Mouse (Mus musculus) limb, embryonic 13.5 days (tissue): ENCODE measurements around the gene Cacnb4. TPM values are rescaled to one million over a fixed set of nuclear protein-coding genes. Genes with fewer than 3 reads are reported as not detected.
A peak's percentile ranks its signal among the peaks of the same experiment; 100 is the strongest.

Source experiments
- ATAC-seq: fragments of 200-750 bp; cut with Nextera tagmentation; 2 replicates; pipeline ENCODE4 v1.8.0; 2017; ENCODE audit warnings: low read depth, moderate number of reproducible peaks, moderate TSS enrichment; ENCODE audit not compliant: low FRiP score
- H3K27ac ChIP-seq: fragments of 300-500 bp; sonication (generic); 2 replicates; pipeline ENCODE4 v1.5.1; 2015; ENCODE audit warnings: inconsistent platforms, mild to moderate bottlenecking, moderate library complexity
- H3K27me3 ChIP-seq: fragments of 300-500 bp; sonication (generic); 2 replicates; pipeline ENCODE4 v1.6.1; 2015; ENCODE audit warnings: mild to moderate bottlenecking, inconsistent platforms
- H3K36me3 ChIP-seq: fragments of 300-500 bp; sonication (generic); 2 replicates; pipeline ENCODE4 v1.6.1; 2015; ENCODE audit warnings: inconsistent platforms, mild to moderate bottlenecking, moderate library complexity
- H3K4me1 ChIP-seq: fragments of 300-500 bp; sonication (generic); 2 replicates; pipeline ENCODE4 v1.6.1; 2015; ENCODE audit warnings: inconsistent platforms
- H3K4me2 ChIP-seq: fragments of 300-500 bp; sonication (generic); replicated peaks from 2 replicates; pipeline ENCODE4 v1.6.1; 2015; ENCODE audit warnings: inconsistent platforms, mild to moderate bottlenecking, moderate library complexity
- H3K4me3 ChIP-seq: fragments of 300-500 bp; sonication (generic); 2 replicates; pipeline ENCODE4 v1.5.1; 2015; ENCODE audit warnings: moderate library complexity, mild to moderate bottlenecking, inconsistent platforms
- H3K9ac ChIP-seq: fragments of 300-500 bp; sonication (generic); 2 replicates; pipeline ENCODE4 v1.6.1; 2015; ENCODE audit warnings: mild to moderate bottlenecking, inconsistent platforms
- H3K9me3 ChIP-seq: fragments of 300-500 bp; sonication (generic); 2 replicates; pipeline ENCODE4 v1.6.1; 2016; ENCODE audit warnings: inconsistent platforms
- whole genome bisulfite sequencing: fragments of 180-500 bp; shearing (Covaris S2); methylation state at CpG from one replicate; pipeline ENCODE4 v1.1.7; 2015; 5-methylcytosine and 5-hydroxymethylcytosine counted together
- polyA plus RNA-seq: library from polyadenylated mRNA; unstranded; fragments of >200 nt; fragmentation: Nextera tagmentation; extraction: Ambion mirVana; gene quantifications from 2 replicates; pipeline ENCODE4 v1.2.1, GENCODE M21; 2015

Cacnb4 gene
- polyA plus RNA-seq, 1 experiment from 2014 or later = 1.6 TPM

DNA sequence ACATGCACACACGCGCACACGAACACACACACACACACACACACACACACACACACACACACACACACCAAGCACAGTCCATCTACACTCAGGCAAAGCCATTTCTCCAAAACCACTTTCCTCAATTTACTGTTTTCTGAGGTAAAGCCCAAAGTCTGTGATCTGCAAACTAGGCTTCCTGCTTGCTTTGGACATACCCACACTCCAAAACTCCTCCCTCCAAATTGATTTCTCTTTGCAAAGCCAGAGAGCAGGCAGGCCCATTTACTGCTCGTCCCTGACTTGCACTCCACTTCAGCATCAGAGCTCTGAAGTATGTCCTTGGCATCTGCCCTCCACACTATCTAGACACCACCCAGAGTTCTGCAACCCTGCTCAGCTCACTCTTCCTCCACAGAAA, 958 bp upstream of the Cacnb4 start:
- no peak for ATAC-seq
- Histone ChIP-seq H3K4me2 (no peak overlapping the region), H3K9me3 (no peaks in the 10 kb centered on the region), H3K4me3 (no peak overlapping the region), H3K27me3 (peaks cover 40% of the 10 kb centered on the region), H3K36me3 (no peaks in the 10 kb centered on the region), H3K9ac (no peak overlapping the region), H3K27ac (no peak overlapping the region), H3K4me1 (peaks cover 18% of the 10 kb centered on the region)
- WGBS = 64% methylated on average over 3 of the region's 4 CpGs

- ATAC-seq = no peak; the same call in 1 of the 2 replicates
- peak overlapping the region; percentile 67 for H3K4me3 ChIP-seq
- peak overlapping the region; percentile 97 for H3K4me2 ChIP-seq
- H3K9ac ChIP-seq = no peak overlapping the region; the same call in 1 of the 2 replicates
- no peak overlapping the region for H3K27ac ChIP-seq
- no peaks in the 10 kb centered on the region for H3K9me3 ChIP-seq
- WGBS = 7% methylated on average over 6 of the region's 6 CpGs
- H3K4me1 ChIP-seq = peaks cover 18% of the 10 kb centered on the region
- H3K36me3 ChIP-seq = no peaks in the 10 kb centered on the region
- H3K27me3 ChIP-seq = peaks cover 43% of the 10 kb centered on the region
Observed at GRCm38 (mm10) chr2:52676913-52677303, 277 bp upstream of the Cacnb4 start.

DNA sequence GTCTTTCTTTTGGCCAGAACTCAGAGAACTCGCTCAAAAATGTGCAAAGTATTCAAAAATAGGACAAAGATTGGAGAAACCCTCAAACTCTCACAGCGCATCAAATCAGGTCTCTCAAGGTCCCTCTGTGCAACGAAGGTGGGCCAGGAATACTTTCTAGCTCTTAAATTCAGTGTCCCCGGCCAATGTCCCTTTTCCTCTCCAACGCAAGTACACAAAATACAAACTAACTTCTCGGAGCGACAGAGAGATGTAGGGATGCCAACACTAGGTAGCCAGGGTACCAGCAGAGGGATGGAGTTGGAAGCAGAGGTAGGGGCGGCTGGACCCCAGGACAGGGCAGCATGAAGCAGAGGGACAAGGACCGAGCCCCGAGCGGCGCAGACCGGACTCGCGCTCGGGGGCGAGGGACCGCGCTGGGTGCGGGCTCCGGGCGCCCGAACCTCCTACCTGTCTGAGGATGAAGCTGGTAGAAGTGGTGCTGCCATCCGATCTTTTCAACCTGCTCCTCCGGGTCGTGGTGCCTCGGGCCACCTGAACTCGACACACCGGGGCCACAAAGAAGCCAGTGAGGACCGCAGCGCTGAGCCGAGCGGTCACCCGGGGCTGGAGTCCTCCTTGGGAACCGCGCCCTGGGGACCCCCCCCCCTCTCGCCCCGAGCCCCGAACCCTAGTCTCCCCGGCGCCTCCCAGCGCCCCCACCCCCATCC, 1.2 kb downstream of the Cacnb4 start:
- Histone ChIP-seq H3K4me3 (peak overlapping the region; percentile 67), H3K4me2 (peak overlapping the region; percentile 97), H3K9ac (peak overlapping the region; percentile 74), H3K4me1 (peaks cover 18% of the 10 kb centered on the region), H3K9me3 (no peaks in the 10 kb centered on the region), H3K27me3 (peaks cover 47% of the 10 kb centered on the region), H3K36me3 (no peaks in the 10 kb centered on the region), H3K27ac (no peak overlapping the region)
- ATAC-seq = peak; percentile 25
- 1% methylated on average over 40 of the region's 42 CpGs for WGBS

DNA sequence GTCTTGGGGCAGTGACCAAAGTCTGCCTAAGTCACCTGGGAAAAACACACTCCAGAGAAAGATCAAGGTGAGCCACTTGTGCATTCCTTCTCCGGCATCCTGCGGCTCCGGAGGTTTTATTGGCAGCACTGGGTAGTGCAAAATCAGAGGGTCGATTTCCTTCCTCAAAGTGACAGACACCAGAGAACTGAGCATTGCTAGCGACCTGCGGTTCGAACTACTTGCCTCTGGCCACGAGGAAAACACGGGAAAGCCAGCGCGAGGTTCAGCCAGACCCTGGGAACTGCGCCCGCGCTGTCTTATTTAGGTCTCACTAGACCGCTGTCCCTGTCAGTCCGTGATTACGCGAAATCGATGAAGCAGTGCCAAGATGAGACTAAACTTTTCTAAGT, 1.7 kb downstream of the Cacnb4 start:
- Histone ChIP-seq H3K4me2 (peak overlapping the region; percentile 97), H3K36me3 (no peaks in the 10 kb centered on the region), H3K27ac (no peak overlapping the region), H3K27me3 (peaks cover 47% of the 10 kb centered on the region), H3K4me1 (peaks cover 18% of the 10 kb centered on the region), H3K9me3 (no peaks in the 10 kb centered on the region), H3K4me3 (peak overlapping the region; percentile 67), H3K9ac (peak overlapping the region; percentile 74; the same call in 1 of the 2 replicates)
- WGBS = under 1% methylated on average over 19 of the region's 19 CpGs
- no peak for ATAC-seq

- Histone ChIP-seq H3K36me3 (no peaks in the 10 kb centered on the region), H3K9me3 (no peaks in the 10 kb centered on the region), H3K4me1 (peaks cover 18% of the 10 kb centered on the region), H3K27me3 (peaks cover 40% of the 10 kb centered on the region), H3K9ac (no peak overlapping the region), H3K4me2 (no peak overlapping the region), H3K4me3 (no peak overlapping the region), H3K27ac (no peak overlapping the region)
- no peak for ATAC-seq
- 78% methylated on average over 1 of the region's 1 CpGs for WGBS
Observed at GRCm38 (mm10) chr2:52673172-52673571, 3.5 kb downstream of the Cacnb4 start.

- WGBS = 86% methylated on average over 5 of the region's 5 CpGs
- H3K27me3 ChIP-seq = peaks cover 29% of the 10 kb centered on the region
- no peak overlapping the region for H3K4me2 ChIP-seq
- H3K4me1 ChIP-seq = peaks cover 11% of the 10 kb centered on the region
- H3K9me3 ChIP-seq = no peaks in the 10 kb centered on the region
- no peak for ATAC-seq
- H3K36me3 ChIP-seq = no peaks in the 10 kb centered on the region
- no peak overlapping the region for H3K9ac ChIP-seq
- no peak overlapping the region for H3K27ac ChIP-seq
- no peak overlapping the region for H3K4me3 ChIP-seq
Observed at GRCm38 (mm10) chr2:52670733-52671132, 5.9 kb downstream of the Cacnb4 start.

DNA sequence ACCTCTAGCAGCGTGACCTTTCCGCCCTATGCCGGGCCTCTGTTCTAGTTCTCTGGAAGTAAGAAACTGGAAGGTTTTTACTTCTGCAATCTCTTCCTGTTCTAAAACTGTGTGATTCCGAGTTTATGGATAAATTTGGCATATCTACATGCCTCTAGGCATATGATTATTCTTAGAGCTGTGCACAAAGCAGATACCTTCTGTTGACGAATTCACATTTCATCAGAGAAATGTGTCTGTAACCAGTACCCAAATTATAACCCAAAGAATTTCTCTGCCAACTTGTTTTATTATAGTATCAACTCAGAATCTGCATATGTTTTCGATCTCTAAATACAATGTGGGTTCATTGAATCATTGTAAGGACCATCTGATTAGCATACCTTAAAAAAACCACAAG, 8.2 kb downstream of the Cacnb4 start:
- Histone ChIP-seq H3K27me3 (peaks cover 11% of the 10 kb centered on the region), H3K4me2 (no peak overlapping the region), H3K36me3 (no peaks in the 10 kb centered on the region), H3K4me3 (no peak overlapping the region), H3K27ac (no peak overlapping the region), H3K4me1 (no peaks in the 10 kb centered on the region), H3K9me3 (no peaks in the 10 kb centered on the region), H3K9ac (no peak overlapping the region)
- ATAC-seq = no peak
- WGBS = 90% methylated on average over 6 of the region's 6 CpGs

DNA sequence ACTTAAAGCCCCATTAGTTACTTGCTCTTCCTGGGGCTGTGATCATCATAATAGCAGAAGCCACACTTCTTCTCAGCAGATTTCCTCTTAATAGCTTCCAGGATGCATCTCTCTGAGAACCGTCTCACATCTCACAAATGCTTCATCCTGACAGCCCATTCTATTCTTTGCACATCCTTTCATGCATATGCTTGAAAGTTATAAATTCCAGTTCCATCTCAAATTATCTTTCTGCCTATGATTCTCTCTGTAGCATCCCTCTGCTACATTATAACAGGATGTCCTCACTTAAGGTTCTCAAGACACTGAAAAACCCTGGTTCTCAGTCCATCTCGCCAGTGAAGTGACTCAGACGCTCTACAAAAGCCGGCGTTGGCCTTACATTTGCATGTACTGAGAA, 19.9 kb downstream of the Cacnb4 start:
- Histone ChIP-seq H3K27me3 (peaks cover 8% of the 10 kb centered on the region), H3K9me3 (no peaks in the 10 kb centered on the region), H3K4me2 (no peak overlapping the region), H3K4me3 (no peak overlapping the region), H3K4me1 (no peaks in the 10 kb centered on the region), H3K9ac (no peak overlapping the region), H3K36me3 (no peaks in the 10 kb centered on the region), H3K27ac (no peak overlapping the region)
- ATAC-seq = no peak
- WGBS = 88% methylated on average over 5 of the region's 5 CpGs

- no peaks in the 10 kb centered on the region for H3K9me3 ChIP-seq
- no peak overlapping the region for H3K4me2 ChIP-seq
- no peak overlapping the region for H3K9ac ChIP-seq
- H3K27ac ChIP-seq = no peak overlapping the region
- no peak for ATAC-seq
- no peaks in the 10 kb centered on the region for H3K36me3 ChIP-seq
- no peak overlapping the region for H3K4me3 ChIP-seq
- H3K4me1 ChIP-seq = no peaks in the 10 kb centered on the region
- WGBS = 68% methylated on average over 4 of the region's 4 CpGs
- no peaks in the 10 kb centered on the region for H3K27me3 ChIP-seq
Observed at GRCm38 (mm10) chr2:52654541-52654940, 22.1 kb downstream of the Cacnb4 start.

GRCm38 (mm10) chr2:52651547-52651946, 25.1 kb downstream of the Cacnb4 start:
- H3K4me2 ChIP-seq = no peak overlapping the region
- H3K4me3 ChIP-seq = no peak overlapping the region
- no peaks in the 10 kb centered on the region for H3K9me3 ChIP-seq
- peaks cover 6% of the 10 kb centered on the region; the same call in 1 of the 2 replicates for H3K4me1 ChIP-seq
- no peak overlapping the region for H3K27ac ChIP-seq
- H3K9ac ChIP-seq = no peak overlapping the region
- no peaks in the 10 kb centered on the region for H3K27me3 ChIP-seq
- WGBS = 81% methylated on average over 6 of the region's 6 CpGs
- no peak for ATAC-seq
- H3K36me3 ChIP-seq = no peaks in the 10 kb centered on the region

DNA sequence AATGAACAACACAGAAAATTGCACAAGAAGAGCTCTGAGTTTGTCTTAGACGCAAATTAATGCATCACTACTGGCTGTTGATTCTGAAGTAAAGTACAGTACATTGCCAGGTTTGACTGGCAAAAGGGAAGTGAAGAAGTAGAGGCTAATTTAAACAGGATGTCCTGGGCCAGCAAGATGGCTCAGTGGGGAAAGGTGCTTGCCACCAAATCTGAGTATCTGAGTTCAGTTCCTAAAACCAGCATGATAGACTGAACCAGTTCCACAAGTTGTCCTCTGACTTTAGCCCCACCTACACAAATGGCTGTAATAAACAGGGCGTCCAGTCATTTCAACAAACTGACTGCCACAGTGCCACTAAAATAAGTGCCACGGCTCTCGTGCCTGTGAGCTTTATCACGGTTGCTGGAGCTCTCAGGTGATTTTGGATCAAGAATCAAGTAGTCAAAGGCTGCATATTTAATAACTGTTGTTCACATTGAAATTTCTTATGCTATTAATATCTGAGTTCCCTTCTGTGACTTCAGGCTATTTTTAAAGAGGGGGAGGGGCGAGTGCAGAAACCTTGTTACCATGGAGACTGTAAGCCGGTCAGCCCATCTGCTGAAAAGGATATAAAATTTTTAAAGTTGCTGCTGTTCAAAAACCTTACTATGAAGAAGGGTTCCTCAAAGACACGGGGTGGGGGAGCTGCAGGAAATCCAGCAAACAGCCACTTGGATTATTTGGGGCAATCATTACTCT, 29.2 kb downstream of the Cacnb4 start:
- Histone ChIP-seq H3K4me1 (peaks cover 6% of the 10 kb centered on the region; the same call in 1 of the 2 replicates), H3K4me3 (no peak overlapping the region), H3K4me2 (no peak overlapping the region), H3K9me3 (no peaks in the 10 kb centered on the region), H3K27ac (no peak overlapping the region), H3K9ac (no peak overlapping the region), H3K36me3 (no peaks in the 10 kb centered on the region), H3K27me3 (no peaks in the 10 kb centered on the region)
- ATAC-seq = no peak
- WGBS = 56% methylated on average over 8 of the region's 8 CpGs

DNA sequence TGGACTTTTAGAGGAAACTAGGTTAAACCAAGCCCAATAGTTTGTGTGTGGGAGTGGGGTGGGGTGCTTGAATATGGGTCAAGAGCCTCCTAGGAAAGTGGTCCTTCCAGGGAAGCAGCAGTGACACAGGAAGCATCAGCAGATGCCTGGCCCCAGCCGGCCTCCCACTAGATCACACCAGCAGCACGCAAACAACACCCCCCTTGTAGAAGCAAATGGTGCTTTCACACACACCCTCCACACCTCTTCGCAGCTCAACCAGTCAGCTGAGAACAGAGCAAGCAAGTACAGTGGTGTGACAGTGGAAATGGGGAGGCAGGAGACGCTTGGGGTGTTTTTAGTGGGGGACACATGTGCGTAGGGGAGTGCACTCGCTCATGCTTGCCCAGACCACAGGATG, 33.0 kb downstream of the Cacnb4 start:
- Histone ChIP-seq H3K27ac (no peak overlapping the region), H3K4me3 (no peak overlapping the region), H3K4me2 (no peak overlapping the region), H3K9me3 (no peaks in the 10 kb centered on the region), H3K36me3 (no peaks in the 10 kb centered on the region), H3K4me1 (peaks cover 14% of the 10 kb centered on the region; the same call in 1 of the 2 replicates), H3K9ac (no peak overlapping the region), H3K27me3 (no peaks in the 10 kb centered on the region)
- 58% methylated on average over 6 of the region's 6 CpGs for WGBS
- no peak for ATAC-seq
